Mouse (Mus musculus): ENCODE measurements around the gene Ddx39. TPM values are rescaled to one million over a fixed set of nuclear protein-coding genes. Genes with fewer than 3 reads are reported as not detected.

Gene Ddx39
- total RNA-seq, 4 experiments from 2014 or later: 17.4 to 19.4 (median 19.0) TPM

DNA sequence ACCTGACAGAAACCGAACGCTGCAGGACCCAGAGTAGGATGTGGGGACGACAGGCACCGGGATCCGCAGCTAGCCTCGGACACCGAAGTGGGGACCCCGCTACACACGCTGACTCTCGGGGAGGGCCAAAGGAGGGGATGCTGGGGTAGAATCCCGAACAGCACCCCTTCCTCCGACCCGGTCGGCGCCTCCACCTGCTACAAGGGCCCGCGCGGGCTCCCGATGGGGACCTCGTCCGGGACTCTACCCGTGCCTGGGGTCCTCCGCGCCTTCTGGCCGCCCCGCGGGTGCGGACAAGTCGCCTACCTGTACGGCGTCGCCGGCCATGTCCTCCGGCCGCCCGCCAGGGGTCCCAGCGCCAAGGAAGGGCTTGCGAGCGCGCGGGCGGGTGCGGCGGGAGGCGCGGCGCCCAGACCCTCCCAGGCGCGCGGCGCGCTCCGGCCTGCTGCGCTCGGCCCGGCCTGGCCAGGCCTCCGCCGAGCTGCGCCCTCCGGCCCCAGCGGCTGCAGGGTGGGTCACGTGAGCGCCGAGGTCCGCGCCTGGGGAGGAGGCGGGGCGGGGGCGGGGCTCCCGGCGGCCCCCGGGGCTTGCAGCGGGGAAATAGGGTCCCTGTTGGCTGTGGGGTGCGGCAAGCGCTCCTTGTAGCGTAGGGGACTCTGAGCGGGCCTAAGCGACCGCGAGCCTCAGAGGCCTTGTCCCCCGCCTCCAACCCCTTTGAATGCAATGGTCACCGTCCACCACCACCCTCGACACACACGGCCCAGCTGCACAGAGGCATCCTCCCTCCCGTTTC lies 16.1 kb upstream of the Ddx39 start, which contains the start of gene Pkn1:
TSS of gene Pkn1 (minus strand) at position 519 of the 793 bp plus-strand sequence.
- DNase-seq (ENCODE audit: low spot score in 2 of 2): no peak

DNA sequence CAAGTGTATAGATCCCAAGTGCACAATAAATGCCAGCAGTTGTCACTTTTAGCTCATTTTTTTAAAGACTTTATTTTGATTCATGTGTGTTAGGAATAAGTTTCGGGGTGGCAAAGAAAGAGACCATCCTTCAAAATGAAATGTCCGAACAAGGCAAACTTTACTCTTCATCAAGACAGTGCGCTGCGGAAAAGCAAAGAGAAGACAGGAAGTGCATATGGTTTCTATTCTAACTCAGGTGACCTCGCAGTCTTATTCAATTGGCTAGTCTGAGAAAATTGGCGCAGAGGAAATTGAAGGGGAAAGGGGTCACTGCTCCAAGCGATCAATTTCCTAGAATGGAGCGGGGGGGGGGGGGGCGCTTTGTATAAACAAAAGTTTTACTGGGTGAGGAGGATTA lies 15.4 kb upstream of the Ddx39 start:
- no peak for DNase-seq (ENCODE audit: low spot score in 2 of 2)

DNA sequence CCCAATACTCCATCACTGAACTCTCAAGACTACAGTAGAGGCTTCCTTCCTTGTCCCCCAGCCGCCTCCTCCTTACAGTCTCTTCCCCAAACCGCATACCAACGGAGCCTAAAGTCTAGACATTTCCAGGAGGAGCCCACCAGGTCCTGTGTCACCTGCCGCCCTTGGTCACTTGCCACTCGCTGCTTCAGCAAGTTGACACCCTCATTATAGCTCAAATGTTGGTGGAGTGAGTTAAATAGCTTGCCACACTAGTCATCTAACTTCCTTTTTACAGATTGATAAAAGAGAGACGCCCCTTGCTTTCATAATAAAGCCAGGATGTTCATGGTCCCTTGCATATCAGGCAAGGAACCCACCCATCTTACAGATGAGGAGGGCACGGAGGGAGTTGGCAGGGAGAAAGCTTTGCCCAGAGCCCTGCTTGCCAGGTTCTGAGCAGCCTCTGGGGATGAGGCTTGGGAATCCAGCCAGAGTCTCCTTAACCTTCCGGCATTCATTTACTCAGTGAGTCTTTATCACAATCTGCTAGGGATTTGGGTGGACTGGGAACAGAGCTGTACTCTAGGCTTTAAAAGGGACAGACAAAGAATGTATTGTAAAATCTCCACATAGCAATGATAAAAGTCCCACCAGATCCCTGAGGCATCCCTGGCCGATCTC lies 14.4 kb upstream of the Ddx39 start:
- no peak for DNase-seq (ENCODE audit: low spot score in 2 of 2)

DNA sequence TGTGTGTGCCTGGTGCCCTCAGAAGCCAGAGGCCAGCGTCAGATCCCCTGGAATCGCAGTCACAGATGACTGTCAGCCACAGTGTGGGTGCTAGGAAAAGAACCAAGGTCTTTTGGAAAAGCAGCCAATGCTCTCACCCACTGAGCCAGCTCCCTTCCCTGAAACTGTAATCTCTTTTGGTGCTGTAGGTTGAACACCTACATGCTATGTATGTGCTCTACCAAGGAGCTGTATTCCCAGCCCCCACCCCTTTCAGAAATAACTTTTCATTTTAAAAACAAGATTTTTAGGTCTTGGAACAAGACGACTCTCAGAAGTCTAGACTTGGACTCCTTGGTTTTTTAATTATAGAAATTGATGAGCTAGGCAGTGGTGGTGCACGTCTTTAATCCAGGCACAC lies 11.6 kb upstream of the Ddx39 start:
- no peak for DNase-seq (ENCODE audit: low spot score in 2 of 2)

DNA sequence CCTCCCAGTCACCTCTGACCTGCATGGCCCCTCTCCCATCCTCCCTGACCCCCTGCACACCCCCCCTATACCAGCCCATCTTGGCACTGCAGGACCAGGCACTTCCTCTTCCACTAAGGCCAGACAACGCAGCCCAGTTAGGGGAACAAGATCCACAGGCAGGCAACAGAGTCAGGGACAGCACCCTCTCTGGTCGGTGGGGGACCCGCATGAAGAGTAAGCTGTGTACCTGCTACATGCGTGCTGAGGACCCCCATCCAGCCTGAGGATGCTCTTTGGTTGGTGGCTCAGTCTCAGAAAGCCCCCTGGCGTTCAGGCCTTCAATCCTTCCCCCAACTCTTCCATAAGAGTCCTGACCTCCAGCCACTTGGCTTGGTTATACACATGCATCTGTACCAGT lies 8.6 kb upstream of the Ddx39 start:
- DNase-seq (ENCODE audit: low spot score in 2 of 2): no peak

DNA sequence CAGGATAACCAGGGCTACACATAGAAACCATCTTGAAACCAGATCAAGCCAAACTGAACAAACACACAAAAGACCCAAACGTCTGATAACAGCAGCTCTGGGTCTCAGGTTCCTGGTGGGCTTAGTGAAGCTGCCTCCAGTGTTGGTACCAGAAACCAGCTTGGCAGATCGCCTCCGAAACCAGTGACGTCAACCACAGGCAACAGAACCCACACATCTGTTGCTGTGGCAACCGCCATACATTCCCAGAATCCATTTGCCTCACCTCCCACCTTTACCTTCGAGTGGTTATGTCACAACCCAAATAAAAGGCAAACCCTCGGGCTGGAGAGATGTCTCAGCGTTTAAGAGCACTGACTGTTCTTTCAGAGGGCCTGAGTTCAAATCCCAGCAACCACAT lies 7.4 kb upstream of the Ddx39 start:
- no peak for DNase-seq (ENCODE audit: low spot score in 2 of 2)

DNA sequence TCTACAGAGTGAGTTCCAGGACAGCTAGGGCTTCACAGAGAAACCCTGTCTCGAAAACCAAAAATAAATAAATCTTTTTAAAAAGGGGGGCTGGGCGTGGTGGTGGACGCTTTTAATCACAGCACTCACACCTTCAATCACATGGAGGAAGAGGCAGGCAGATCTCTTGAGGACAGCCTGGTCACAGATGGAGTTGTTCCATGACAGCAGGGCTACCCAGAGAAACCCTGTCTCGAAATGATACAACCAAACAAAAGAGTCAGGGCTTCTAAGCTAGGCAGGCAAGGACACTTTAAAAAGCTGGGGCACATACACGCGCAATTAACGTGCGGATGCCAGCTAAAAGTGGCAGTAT lies 324 bp upstream of the Ddx39 start:
- DNase-seq (ENCODE audit: low spot score in 2 of 2): no peak

DNA sequence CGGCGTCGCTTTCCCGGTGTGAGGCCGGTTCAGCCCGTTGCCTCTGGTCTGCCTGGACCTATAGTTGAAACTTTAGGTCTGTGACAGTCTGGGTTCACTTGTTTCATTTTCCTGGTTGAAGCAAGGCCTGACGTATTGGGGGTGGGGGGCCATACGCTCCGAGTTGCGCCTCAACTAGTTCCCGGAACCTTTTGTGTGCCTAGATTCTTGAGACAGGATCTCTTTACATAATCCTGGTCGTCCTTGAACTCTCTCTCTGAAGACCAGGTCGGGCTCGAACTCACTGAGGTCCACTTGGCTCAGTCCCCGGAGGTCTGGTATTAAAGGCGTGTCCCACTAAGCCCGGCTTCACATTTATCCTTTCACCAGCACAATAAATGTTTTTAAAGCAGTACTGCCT lies 794 bp downstream of the Ddx39 start:
- no peak for DNase-seq (ENCODE audit: low spot score in 2 of 2)

DNA sequence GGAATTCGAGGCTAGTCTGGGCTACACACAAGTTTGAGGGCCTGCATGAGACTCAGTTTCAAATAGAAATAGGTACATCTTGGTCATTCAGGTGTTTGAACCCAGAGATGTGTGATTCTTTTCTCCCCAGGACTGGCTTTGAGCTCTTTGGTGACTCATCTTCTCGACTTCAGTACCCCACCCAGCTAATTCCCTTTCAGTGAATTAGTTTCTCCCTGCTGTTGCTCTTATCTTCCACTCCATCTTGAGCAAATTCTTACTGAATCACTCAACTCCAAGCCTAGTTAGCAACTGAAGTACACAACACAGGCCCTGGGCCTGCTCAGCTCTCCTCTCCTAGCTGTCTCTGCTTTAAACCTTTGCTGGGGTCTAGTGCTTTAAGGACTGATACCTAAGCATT lies 1.6 kb downstream of the Ddx39 start:
- DNase-seq (ENCODE audit: low spot score in 2 of 2): no peak

DNA sequence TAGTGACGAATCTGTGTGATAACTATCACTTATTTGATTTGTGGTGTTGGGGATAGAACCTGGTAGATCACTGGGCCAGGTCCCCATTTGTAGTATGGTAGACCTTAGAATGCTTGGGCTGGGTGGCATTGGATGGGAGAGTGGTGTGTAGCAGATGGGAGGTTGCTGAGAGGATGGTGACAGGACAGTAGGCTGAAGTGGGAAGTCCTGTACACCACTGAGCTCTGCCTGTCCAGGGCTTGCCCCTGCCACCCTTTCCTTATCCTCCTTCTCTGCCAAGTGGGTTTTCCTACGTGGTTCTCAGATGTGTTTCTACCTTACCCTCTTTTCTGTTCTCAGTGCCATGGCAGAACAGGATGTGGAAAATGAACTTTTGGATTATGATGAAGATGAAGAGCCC lies 4.1 kb downstream of the Ddx39 start:
- no peak for DNase-seq (ENCODE audit: low spot score in 2 of 2)

DNA sequence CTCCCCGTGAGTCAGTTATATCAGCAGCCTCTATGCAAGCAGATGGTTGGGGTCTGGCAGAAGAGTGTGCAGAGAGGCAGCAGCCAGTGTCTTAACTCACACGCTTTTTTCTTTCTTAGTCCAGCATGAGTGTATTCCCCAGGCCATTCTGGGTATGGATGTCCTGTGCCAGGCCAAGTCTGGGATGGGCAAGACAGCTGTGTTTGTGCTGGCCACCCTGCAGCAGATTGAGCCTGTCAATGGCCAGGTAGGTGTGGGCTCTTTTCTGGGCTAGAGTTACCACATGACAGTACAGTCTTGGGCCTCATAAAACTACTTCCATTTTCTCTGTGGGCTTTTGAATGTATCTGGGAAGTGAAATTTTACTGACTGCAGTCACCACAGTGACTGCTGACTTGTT lies 4.7 kb downstream of the Ddx39 start:
- DNase-seq (ENCODE audit: low spot score in 2 of 2): no peak

DNA sequence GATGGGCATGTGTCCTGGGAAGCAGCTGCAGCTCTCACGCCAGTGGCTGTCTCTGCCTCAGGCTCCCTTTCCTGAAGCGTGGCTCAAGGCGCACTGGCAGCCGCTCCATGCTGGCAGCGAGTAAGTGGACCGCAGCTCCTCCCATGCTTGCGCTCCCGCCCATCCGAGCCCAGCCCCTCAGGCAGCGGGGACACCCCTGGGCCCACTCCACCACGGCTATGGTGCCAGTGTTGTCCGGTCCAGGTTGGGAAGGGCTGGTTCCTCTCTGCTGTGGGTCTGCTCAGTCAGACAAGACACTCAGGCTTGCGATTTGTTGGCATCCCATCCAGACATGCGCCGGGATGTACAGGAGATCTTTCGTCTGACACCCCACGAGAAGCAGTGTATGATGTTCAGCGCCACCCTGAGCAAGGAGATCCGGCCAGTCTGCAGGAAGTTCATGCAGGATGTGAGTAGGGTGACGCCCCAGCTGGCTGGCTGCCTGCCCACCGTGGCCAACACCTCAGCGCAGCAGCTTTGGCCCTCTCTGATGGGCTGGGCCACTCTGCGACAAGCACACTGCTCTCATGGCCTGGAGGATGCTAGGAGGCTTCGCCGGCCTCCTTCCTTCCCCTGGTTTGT lies 6.5 kb downstream of the Ddx39 start:
- DNase-seq (ENCODE audit: low spot score in 2 of 2): no peak

DNA sequence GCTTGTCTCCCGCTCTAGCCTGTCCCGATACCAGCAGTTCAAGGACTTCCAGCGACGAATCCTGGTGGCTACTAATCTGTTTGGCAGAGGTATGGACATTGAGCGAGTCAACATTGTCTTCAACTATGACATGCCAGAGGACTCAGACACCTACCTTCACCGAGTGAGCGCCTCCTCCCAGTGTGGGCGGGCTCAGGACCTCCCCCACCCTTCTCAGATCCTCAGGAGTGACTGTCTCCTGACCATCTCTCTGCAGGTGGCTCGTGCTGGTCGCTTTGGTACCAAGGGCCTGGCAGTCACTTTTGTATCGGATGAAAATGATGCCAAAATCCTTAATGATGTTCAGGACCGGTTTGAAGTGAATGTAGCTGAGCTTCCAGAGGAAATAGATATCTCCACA lies 7.7 kb downstream of the Ddx39 start:
- no peak for DNase-seq (ENCODE audit: low spot score in 2 of 2)

DNA sequence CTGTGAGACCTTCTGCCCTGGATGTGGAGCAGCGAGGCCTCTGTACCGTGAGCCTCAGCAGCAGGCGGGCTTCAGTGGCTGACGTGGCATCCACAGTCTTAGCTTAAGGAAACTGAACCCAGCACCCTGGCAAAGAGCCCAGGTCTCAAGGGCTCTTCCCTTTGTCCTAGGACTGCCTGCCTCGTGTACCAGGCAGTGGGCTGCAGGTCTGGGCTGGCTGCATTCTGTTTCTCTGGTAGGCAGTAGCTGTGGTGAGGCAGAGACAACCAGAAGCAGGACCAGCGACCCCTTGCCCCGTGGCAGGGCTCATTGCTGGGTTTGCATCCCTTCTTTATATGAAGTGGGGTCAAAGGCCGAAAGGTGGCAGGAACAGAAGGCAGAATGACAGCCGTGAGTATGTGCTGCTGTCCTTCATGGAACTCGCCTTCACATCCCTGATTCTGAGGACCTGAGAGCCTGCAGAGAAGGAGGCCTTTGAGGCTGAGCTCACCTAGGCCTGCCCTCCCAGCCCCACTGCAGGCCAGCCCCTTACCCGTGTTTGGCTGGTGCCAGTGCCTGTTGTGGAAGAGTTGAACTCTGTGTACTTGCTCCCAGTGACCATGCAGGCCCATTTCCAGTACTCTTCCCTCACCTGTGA lies 8.6 kb downstream of the Ddx39 start:
- DNase-seq (ENCODE audit: low spot score in 2 of 2): no peak

DNA sequence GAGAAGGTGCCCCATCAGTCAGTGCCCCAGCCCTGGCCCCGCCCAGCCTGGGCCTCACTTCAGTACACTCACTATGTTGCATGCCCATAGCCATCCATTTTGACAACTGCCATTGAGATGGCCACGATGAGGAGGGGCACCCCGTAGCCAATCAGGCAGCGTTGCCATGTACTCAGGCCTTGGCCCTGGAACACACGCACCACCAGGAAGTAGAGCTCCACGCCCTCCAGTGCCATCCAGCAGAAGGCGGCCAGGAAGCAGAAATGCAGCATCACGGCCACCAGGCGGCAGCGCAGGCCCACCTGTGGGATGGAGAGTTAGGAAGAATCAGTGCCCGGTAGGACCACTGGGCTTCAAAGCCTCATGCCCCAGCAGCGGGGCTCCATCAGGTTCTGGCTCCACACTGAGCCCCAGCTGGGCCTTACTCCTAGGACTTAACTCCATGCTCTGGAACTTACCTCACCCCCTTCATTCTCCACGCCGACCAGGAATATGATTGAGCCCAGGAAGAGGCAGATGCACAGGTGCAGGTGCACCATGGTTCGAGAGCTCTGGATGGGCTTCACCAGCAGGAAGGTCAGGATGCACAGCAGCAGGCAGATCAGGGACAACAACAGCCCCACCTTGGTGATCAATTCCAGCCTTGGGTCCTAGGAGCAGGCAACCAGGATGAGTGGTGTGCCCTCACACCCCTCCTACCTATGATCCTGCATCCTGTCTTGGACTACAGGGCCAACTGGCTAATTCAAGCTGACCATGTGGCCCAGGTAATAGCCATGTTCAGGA lies 9.9 kb downstream of the Ddx39 start:
- peak; percentile 78 to 81 for DNase-seq (ENCODE audit: low spot score in 2 of 2)

DNA sequence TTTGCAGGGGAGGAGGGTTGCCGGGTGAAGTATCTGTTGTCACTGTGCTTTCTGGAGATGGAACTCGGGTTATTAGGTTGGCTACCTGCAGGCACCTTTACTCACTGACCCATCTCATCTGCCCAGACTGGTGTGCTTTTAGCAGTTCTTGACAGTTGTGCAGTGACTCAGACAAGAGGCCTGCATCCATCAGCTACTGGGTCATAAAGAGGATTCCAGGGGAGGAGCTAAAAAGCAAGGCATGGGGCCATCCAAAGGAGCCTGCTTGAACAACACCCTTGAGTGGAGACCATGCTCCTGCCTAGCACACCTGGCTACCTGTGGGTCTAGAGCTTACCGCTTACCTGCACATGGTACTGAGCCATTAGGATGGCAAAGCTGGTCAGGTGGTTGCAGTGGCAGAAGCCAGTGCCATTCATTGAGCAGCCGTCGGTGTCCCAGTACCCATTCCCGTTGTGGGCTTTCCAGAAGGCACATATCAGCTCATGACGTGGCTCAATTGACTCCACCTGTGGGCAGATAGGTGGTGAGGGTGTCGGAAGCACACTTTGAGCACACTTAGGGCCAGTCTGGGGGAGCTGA lies 10.6 kb downstream of the Ddx39 start:
- no peak for DNase-seq (ENCODE audit: low spot score in 2 of 2)

DNA sequence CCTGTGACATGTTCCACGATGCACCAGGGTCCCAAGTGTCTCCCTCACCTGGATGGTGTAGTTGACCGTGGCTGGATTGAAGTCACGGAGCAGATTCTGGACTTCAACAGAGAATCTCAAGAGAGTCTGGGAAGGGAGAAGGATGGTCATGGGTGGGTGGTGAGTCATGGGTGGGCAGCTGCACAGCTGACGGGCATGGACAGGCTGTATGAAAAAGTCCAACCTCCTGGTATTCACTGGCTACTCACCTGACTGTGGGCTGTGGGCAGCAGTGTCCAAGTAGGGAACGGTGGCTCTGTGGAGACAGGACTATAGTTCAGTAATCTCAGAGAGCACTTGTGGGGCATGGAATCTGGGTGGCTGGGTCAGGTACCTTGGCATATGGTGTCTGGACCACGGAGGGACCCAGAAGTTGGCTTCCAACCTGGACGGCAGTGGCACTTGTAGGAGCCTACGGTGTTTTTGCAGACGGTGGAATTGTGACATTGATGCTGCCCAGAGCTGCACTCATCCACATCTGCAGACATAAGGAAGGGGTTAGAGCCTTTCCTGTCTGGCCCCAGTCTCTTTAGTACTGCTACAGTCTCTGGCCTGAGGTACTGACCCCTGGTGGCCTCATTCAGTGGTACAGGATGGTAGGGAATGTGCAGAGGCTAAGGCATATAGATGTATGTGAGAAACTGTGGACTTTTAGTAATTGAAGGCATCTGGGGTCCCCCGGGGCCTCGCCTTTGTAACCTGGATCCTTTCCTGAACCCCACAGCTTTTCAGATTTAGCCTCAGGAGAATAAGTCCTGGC lies 14.2 kb downstream of the Ddx39 start:
- no peak for DNase-seq (ENCODE audit: low spot score in 2 of 2)

DNA sequence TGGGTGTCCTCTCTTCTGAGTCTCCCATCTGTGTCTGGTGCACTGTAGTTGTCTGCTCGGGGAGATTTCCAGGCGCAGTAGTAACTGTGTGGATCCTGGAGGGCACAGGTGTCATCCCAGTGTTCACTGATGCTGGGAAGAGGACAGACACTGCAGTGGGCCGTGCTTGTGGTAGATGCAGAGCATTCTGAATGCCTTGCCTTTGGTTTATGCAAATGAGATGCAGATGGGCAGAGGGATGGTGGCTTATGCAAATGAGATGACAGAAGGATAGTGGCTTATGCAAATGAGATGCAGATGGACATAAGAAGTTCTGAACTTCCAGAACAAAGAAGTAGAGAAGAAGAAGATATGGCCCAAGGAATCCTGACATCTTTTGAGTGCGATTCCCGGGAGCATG lies 16.9 kb downstream of the Ddx39 start:
- no peak for DNase-seq (ENCODE audit: low spot score in 2 of 2)

DNA sequence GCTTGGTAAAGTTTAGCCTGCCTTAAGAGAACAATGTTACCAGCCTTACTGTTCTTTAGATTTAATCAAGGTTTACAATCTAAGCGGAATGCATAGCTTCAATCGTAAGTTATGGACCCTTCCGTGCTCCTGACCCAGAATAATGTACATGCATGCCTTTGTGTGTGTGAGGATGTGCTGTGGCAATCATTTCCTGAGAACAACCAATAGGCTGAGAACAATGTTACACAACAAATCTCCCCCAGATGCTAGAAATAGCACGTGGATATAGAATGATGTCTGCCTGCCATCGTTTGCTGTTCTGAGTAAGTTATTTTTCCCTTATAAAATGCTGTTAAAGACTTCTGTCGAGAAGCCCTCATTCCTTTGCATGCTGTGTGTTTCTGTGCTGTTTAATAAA lies 17.9 kb downstream of the Ddx39 start:
- no peak for DNase-seq (ENCODE audit: low spot score in 2 of 2)

DNA sequence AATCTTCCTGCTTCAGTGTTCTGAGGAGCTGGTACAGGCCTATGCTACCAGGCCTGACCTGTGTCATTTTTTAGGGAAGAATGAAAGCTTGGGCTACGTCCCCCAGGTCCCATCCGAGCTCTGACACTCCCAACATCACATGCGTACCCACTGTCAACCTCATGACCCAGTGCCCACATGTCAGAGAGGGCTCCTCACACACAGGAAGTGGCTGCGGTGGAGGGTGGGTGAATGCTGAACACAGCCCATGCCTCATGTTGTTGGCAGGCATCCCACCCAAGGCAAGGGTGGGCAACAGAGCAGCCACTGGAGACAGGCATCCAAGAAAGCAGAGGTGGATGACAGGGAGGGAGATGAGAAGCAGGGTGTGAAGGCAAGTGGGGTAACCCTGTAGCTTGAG lies 21.7 kb downstream of the Ddx39 start:
- no peak for DNase-seq (ENCODE audit: low spot score in 2 of 2)
